Mouse (Mus musculus) liver, embryonic 14.5 days (tissue): ENCODE measurements around the gene Armc2. TPM values are rescaled to one million over a fixed set of nuclear protein-coding genes. Genes with fewer than 3 reads are reported as not detected.

Source experiments
- ATAC-seq: fragments of 200-750 bp; cut with Nextera tagmentation; 2 replicates; pipeline ENCODE4 v1.8.0; 2017; ENCODE audit warnings: moderate number of reproducible peaks, mild to moderate bottlenecking, moderate library complexity; ENCODE audit not compliant: insufficient read depth
- DNase-seq, 3 experiments: peaks; one replicate each; pipeline ENCODE4 v3.0.0-alpha.2; 2012 to 2013; ENCODE audit warnings: low read depth in 3 of 3, low spot score in 3 of 3
- H3K27ac ChIP-seq: fragments of 300-500 bp; sonication (generic); 2 replicates; pipeline ENCODE4 v1.5.1; 2014; ENCODE audit warnings: moderate library complexity, mild to moderate bottlenecking, control low read depth, inconsistent platforms
- H3K27me3 ChIP-seq: fragments of 300-500 bp; sonication (generic); 2 replicates; pipeline ENCODE4 v1.6.1; 2014; ENCODE audit warnings: mild to moderate bottlenecking, low read length, moderate library complexity; ENCODE audit not compliant: control insufficient read depth, insufficient read depth
- H3K36me3 ChIP-seq: fragments of 300-500 bp; sonication (generic); replicated peaks from 2 replicates; pipeline ENCODE4 v1.6.1; 2014; ENCODE audit warnings: low read depth; ENCODE audit not compliant: control insufficient read depth, insufficient read depth
- H3K4me1 ChIP-seq, 2 experiments: fragments of 200-500 bp in 1 of 2; fragments of 300-500 bp in 1 of 2; sonication (generic) in 1 of 2; replicated peaks; 2 replicates each; pipeline ENCODE4 v1.6.1; 2012 to 2014; ENCODE audit warnings: antibody characterized with exemption in 1 of 2, inconsistent platforms in 1 of 2, low read length in 1 of 2; ENCODE audit not compliant: control insufficient read depth in 2 of 2, insufficient read depth in 2 of 2
- H3K4me2 ChIP-seq: fragments of 300-500 bp; sonication (generic); 2 replicates; pipeline ENCODE4 v1.6.1; 2014; ENCODE audit warnings: low read depth, mild to moderate bottlenecking, control low read depth, moderate library complexity
- H3K4me3 ChIP-seq, 2 experiments: fragments of 200-500 bp in 1 of 2; fragments of 300-500 bp in 1 of 2; sonication (generic) in 1 of 2; 2 replicates each; pipeline ENCODE4 v1.5.1; 2012 to 2014; ENCODE audit warnings: low read depth in 2 of 2, low read length in 2 of 2, mild to moderate bottlenecking in 2 of 2, control low read depth in 1 of 2, inconsistent platforms in 1 of 2, moderate library complexity in 1 of 2; ENCODE audit not compliant: insufficient read depth in 1 of 2
- H3K9ac ChIP-seq: fragments of 300-500 bp; sonication (generic); replicated peaks from 2 replicates; pipeline ENCODE4 v1.6.1; 2014; ENCODE audit warnings: mild to moderate bottlenecking, control low read depth, moderate library complexity
- H3K9me3 ChIP-seq: fragments of 300-500 bp; sonication (generic); 2 replicates; pipeline ENCODE4 v1.6.1; 2016; ENCODE audit warnings: low read length, mixed read lengths; ENCODE audit not compliant: control insufficient read depth
- CTCF ChIP-seq: IDR thresholded peaks from 2 replicates; pipeline ENCODE4 v1.5.1; 2016; ENCODE audit warnings: antibody characterized with exemption, low read depth, control low read depth
- EP300 ChIP-seq: IDR thresholded peaks from 2 replicates; pipeline ENCODE4 v1.6.1; 2016; ENCODE audit warnings: antibody characterized with exemption, low read depth
- WGBS: fragments of 180-500 bp; shearing (Covaris S2); extraction: QIAGEN DNeasy Blood & Tissue Kit; methylation state at CpG from one replicate; pipeline ENCODE4 v1.1.7; 2014; ENCODE audit not compliant: insufficient replicate concordance; 5-methylcytosine and 5-hydroxymethylcytosine counted together
- polyA plus RNA-seq, 2 experiments: library from polyadenylated mRNA; depleted of rRNA in 1 of 2; stranded (reverse) in 1 of 2; unstranded in 1 of 2; fragments of >200 nt; fragmentation: Nextera tagmentation in 1 of 2; extraction: Ambion mirVana in 1 of 2; gene quantifications; 2 replicates each; pipeline versions ENCODE4 v1.2.1 to v1.2.3; 2012 to 2014

Gene Armc2
- polyA plus RNA-seq, 2 experiments, result 0.10 TPM; not detected in 1

DNA sequence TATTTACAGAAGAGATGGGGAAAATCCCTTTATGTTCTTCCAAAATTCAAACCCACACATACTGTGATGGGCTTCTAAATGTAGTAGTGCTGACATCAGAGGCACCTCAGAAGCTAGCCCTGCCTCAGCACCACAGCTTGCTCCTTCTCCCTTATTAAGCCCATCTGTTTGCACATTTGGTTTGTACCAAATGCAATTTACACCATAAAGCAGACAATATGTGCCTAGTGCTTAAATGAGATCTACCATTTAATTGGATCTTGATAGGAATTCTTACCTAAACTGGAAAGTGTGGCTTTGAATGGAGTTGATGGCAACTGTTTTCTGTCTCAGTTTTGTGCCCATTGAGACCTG, 82.8 kb downstream of the Armc2 start:
- peaks cover 0 to 8% of the 10 kb centered on the region in 2 experiments; a peak in 2 of 4 replicates for H3K4me1 ChIP-seq
- no peaks in the 10 kb centered on the region for H3K36me3 ChIP-seq
- no peak overlapping the region for H3K9ac ChIP-seq
- no peak for TF ChIP-seq EP300
- DNase-seq (no peak), ATAC-seq (no peak)
- no peak overlapping the region for H3K4me3 ChIP-seq
- no peaks in the 10 kb centered on the region; the same call in 1 of the 2 replicates for H3K27me3 ChIP-seq
- H3K9me3 ChIP-seq, result no peaks in the 10 kb centered on the region
- no peak overlapping the region for H3K27ac ChIP-seq
- no peak overlapping the region for H3K4me2 ChIP-seq

DNA sequence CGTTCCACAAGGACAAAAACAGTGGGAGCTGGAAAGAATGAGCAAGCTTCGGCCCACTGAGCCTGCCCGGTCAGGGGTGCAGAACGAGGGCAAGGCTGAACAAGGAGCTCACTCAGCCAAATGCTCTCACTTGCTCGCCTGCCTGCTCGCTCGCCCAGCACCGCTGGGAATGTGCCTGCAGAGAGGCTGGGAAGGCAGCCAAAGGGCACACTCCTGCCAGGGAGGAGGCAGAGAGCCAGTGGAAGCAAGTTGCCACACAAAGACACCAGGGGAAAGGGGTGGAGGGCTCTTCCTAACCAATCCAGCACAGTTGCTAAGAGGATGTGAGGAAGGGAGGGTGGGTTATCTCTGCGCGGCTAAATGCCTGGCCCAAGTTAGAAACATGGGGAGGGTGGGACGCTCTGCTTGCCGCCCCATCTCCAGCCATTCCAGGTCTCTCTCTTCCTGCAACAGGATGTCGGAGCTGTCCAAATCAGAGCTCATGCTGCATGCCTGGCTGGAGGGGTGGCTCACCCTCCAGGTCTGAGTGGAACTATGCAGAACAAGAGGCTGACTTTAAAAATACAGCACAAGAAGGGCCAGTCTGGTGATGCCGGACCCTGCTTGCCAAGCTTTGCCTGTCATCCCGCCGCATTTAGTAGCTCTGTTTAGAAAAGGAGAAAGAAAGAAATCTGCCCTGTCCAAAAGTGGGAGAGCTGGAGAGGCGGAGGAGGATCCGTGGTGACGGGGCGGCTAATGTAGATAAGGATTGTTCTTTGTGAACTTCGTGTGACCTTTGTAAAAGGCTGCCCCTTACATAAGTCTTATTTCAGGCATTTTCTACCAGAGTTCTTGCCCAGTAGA, 83.4 kb downstream of the Armc2 start:
- 22% methylated on average over 21 of the region's 21 CpGs for WGBS

DNA sequence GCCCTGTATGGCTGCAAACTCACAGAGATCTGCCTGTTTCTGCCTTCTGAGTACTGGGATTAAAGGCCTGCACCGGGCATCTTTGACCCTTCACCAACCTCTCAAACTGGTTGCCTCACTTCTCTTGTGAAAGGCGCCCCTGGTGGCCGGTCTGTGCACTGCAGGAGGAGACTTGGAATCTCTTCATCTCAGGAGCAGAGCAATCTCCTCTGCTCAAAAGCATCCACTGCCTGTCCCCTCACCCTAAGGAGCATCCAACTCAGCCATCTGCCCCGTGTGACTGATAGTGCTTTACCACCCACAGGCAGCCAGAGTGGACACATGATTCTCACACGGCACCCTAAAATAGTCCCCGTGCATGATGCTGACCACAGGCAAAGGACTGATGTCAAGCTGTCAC, 84.7 kb downstream of the Armc2 start:
- H3K4me2 ChIP-seq, result no peak overlapping the region
- no peak for ATAC-seq

More for the DNA sequence above, 83.4 kb downstream of the Armc2 start:
- Histone ChIP-seq H3K4me2 (no peak overlapping the region), H3K4me1 (peaks cover 0 to 8% of the 10 kb centered on the region in 2 experiments; a peak in 2 of 4 replicates), H3K4me3 (no peak overlapping the region), H3K9ac (no peak overlapping the region), H3K27ac (no peak overlapping the region), H3K27me3 (no peaks in the 10 kb centered on the region; the same call in 1 of the 2 replicates), H3K9me3 (no peaks in the 10 kb centered on the region), H3K36me3 (no peaks in the 10 kb centered on the region)
- TF ChIP-seq EP300 (no peak), CTCF (no peak)
- no peak for DNase-seq
- no peak for ATAC-seq

DNA sequence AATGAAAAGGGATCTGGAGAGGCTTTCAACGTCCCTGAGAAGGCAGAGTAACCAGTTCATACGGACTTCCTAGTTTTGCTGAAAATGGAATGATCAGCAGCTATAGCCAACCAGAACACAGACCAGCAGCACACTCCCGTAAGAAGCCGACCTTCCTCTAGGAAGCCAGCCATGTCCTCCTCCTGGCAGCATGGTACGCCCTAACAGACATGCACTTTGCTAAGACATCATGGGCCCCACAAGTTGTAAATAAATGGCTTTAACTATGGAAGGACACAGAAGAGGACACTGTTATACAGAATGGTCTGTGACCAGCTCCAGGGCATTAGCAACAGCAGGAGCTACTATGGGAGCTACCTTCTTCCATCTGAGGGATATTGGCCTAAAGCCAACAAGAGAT, 85.3 kb downstream of the Armc2 start:
- Histone ChIP-seq H3K9me3 (no peaks in the 10 kb centered on the region), H3K27ac (no peak overlapping the region), H3K27me3 (no peaks in the 10 kb centered on the region; the same call in 1 of the 2 replicates), H3K36me3 (no peaks in the 10 kb centered on the region), H3K9ac (no peak overlapping the region), H3K4me2 (no peak overlapping the region), H3K4me3 (no peak overlapping the region), H3K4me1 (peaks cover 0 to 8% of the 10 kb centered on the region in 2 experiments; a peak in 2 of 4 replicates)
- ATAC-seq, result no peak
- 75% methylated on average over 5 of the region's 5 CpGs for WGBS
- TF ChIP-seq EP300, result no peak
- no peak for TF ChIP-seq CTCF
- DNase-seq, result no peak

More for the DNA sequence above, 84.7 kb downstream of the Armc2 start:
- Histone ChIP-seq H3K9me3 (no peaks in the 10 kb centered on the region), H3K4me1 (peaks cover 0 to 8% of the 10 kb centered on the region in 2 experiments; a peak in 2 of 4 replicates), H3K9ac (no peak overlapping the region), H3K4me3 (no peak overlapping the region), H3K27ac (no peak overlapping the region), H3K36me3 (no peaks in the 10 kb centered on the region), H3K27me3 (no peaks in the 10 kb centered on the region; the same call in 1 of the 2 replicates)
- peak; percentile 39 to 48 (median 45) for DNase-seq
- TF ChIP-seq CTCF (peak; percentile 95), EP300 (no peak)
- 40% methylated on average over 6 of the region's 6 CpGs for WGBS

DNA sequence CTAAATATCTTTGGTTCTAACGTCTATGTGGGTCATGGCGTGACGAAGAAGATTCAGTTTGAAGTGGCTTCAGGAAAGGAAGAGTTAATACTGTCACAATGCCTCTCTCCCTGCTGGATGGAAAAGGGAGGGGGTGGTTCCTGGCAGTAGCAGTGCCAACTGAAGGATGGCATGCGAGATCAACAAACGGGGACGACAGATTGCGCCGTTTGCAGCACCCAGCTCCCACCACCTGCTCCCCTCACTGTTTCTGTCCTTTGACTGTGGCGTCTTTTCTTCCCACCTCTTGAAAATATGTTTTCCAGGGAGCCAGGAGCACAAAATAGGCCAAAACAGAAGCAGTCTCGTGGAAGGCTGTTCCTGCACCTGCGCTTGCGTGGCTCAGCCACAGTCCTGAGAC, 86.3 kb downstream of the Armc2 start:
- no peak for ATAC-seq
- H3K9me3 ChIP-seq, result no peaks in the 10 kb centered on the region
- no peak for DNase-seq
- WGBS, result 78% methylated on average over 12 of the region's 12 CpGs
- H3K9ac ChIP-seq, result no peak overlapping the region
- H3K27me3 ChIP-seq, result no peaks in the 10 kb centered on the region; the same call in 1 of the 2 replicates
- H3K4me1 ChIP-seq, result peaks cover 0 to 8% of the 10 kb centered on the region in 2 experiments; a peak in 2 of 4 replicates
- TF ChIP-seq CTCF (no peak), EP300 (no peak)
- no peak overlapping the region for H3K4me2 ChIP-seq
- H3K36me3 ChIP-seq, result no peaks in the 10 kb centered on the region
- no peak overlapping the region for H3K4me3 ChIP-seq
- no peak overlapping the region for H3K27ac ChIP-seq
